Mouse (Mus musculus): ENCODE measurements around the gene Pdzd2. TPM values are rescaled to one million over a fixed set of nuclear protein-coding genes. Genes with fewer than 3 reads are reported as not detected.

Pdzd2 gene
- polyA plus RNA-seq, 1 experiment = 1.7 TPM

DNA sequence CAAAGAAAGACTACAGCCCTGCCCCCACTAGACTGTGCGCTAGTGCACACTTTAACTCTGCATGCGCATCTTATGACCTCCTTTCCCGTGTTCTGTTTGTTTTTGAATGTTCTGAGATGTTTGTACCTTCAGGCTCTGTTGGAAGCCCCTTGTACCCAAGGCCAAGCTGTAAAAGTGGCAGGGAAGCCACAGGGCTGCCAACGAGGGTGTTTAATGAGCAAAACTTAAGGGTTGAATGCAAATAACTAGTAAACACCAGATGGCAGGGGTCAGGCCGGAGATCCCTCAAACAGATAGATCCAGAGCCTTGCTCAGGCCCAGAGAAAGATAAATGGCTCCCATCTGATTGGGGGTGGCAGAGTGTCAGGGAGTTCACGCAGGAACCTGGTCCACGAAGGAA lies 42.0 kb downstream of the Pdzd2 start:
- Histone ChIP-seq H3K27ac (ENCODE audit: insufficient read depth, low read length) (no peak overlapping the region), H3K27me3 (ENCODE audit: control insufficient read depth, insufficient read depth, low read length) (no peaks in the 10 kb centered on the region), H3K4me3 (ENCODE audit: extremely low read depth, insufficient read depth, insufficient read length) (no peak overlapping the region), H3K36me3 (ENCODE audit: control insufficient read depth, insufficient read depth, low read length) (no peaks in the 10 kb centered on the region), H3K4me1 (ENCODE audit: control insufficient read depth, insufficient read depth, insufficient read length) (no peaks in the 10 kb centered on the region)
- WGBS = 78% methylated on average over 7 of the region's 7 CpGs
- TF ChIP-seq POLR2A (IDR thresholded peaks at IDR 0.05; ENCODE audit: low read depth, low read length) (no peak), CTCF (IDR thresholded peaks at IDR 0.05; ENCODE audit: extremely low read depth, insufficient read depth, insufficient read length, insufficient replicate concordance) (no peak)
- DNase-seq (ENCODE audit: low read depth in 1 of 2, low spot score in 2 of 2) = no peak

DNA sequence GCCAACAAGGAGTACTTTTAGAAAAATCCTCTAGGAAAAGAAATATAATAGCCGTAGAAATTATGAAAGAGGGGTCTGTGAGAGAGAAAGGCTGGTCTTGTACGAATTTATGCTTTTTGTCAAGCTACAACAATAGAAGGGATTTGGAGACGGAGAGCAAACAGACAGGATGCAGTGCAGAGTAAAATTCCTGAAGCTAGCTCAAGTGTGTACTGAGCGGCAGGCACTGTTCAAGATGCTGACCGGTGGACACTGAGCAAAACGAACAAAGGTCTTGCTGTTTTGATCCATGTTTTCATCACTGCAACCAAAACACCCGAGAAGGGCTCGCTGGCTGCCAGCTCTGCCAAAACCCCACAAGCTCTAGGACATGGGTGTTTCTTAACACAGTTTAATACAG lies 42.8 kb downstream of the Pdzd2 start:
- no peak overlapping the region for H3K4me3 ChIP-seq (ENCODE audit: extremely low read depth, insufficient read depth, insufficient read length)
- no peaks in the 10 kb centered on the region for H3K27me3 ChIP-seq (ENCODE audit: control insufficient read depth, insufficient read depth, low read length)
- no peak for TF ChIP-seq POLR2A (IDR thresholded peaks at IDR 0.05; ENCODE audit: low read depth, low read length)
- no peak for TF ChIP-seq CTCF (IDR thresholded peaks at IDR 0.05; ENCODE audit: extremely low read depth, insufficient read depth, insufficient read length, insufficient replicate concordance)
- DNase-seq (ENCODE audit: low read depth in 1 of 2, low spot score in 2 of 2) = no peak
- WGBS = 85% methylated on average over 8 of the region's 8 CpGs
- no peaks in the 10 kb centered on the region for H3K4me1 ChIP-seq (ENCODE audit: control insufficient read depth, insufficient read depth, insufficient read length)
- H3K27ac ChIP-seq (ENCODE audit: insufficient read depth, low read length) = no peak overlapping the region
- H3K36me3 ChIP-seq (ENCODE audit: control insufficient read depth, insufficient read depth, low read length) = no peaks in the 10 kb centered on the region

DNA sequence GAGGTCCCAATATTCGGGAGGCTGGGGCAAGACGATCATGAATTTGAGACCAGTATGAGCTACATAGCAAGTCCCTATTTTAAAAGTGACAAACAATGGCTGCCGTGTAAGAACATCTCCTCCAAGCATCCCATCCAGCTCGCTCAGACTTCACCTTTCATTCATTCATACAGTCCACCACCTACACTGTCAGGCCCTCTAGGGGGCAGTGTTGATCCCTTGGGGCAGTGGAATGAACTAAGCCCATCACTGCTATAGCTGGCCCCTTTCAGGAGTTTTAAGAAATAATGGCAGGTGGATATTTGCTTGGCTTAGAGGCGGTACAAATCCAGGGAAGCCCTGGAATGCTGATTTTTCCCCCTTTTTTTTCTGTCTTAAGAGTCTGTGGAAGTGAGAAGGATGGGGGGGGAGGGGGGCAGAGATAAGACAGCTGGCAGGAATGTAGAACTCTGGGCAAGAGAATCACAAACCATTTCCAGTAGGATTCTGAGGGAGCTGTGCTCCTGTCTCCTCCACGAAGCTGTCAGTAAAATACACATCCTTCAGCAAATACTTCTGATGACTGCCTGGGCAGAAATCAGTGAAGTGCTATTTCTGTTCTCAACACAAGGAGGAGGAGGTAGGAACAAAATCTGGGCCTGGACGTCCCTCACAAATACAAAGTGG lies 49.9 kb downstream of the Pdzd2 start:
- Histone ChIP-seq H3K27me3 (ENCODE audit: control insufficient read depth, insufficient read depth, low read length) (no peaks in the 10 kb centered on the region), H3K4me1 (ENCODE audit: control insufficient read depth, insufficient read depth, insufficient read length) (no peaks in the 10 kb centered on the region), H3K36me3 (ENCODE audit: control insufficient read depth, insufficient read depth, low read length) (no peaks in the 10 kb centered on the region), H3K4me3 (ENCODE audit: extremely low read depth, insufficient read depth, insufficient read length) (no peak overlapping the region), H3K27ac (ENCODE audit: insufficient read depth, low read length) (no peak overlapping the region)
- DNase-seq (ENCODE audit: low read depth in 1 of 2, low spot score in 2 of 2) = no peak
- 82% methylated on average over 7 of the region's 7 CpGs for WGBS
- no peak for TF ChIP-seq POLR2A (IDR thresholded peaks at IDR 0.05; ENCODE audit: low read depth, low read length)
- no peak for TF ChIP-seq CTCF (IDR thresholded peaks at IDR 0.05; ENCODE audit: extremely low read depth, insufficient read depth, insufficient read length, insufficient replicate concordance)

DNA sequence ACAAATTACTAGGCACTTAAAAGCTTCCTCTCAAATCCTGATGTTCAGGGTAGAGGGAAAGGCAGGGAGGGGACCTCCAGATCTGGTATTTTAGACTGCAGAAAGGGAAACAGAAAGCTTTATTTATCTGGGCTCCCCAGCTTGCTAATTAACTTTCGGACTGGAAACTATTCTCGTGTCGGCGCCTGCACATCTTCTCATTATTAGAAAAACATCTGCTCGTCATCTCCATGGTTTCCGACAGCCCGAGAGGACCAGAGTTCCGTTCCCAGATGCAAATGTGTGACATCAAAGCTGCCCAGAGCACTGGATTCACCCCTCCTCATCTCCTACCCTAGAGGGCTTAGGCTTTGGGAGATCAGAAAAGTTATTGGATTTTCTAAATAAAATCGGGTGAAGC lies 57.2 kb downstream of the Pdzd2 start:
- TF ChIP-seq POLR2A (IDR thresholded peaks at IDR 0.05; ENCODE audit: low read depth, low read length) (no peak), CTCF (IDR thresholded peaks at IDR 0.05; ENCODE audit: extremely low read depth, insufficient read depth, insufficient read length, insufficient replicate concordance) (no peak)
- 67% methylated on average over 9 of the region's 9 CpGs for WGBS
- DNase-seq (ENCODE audit: low read depth in 1 of 2, low spot score in 2 of 2) = no peak
- no peaks in the 10 kb centered on the region for H3K4me1 ChIP-seq (ENCODE audit: control insufficient read depth, insufficient read depth, insufficient read length)
- H3K27ac ChIP-seq (ENCODE audit: insufficient read depth, low read length) = no peak overlapping the region
- H3K36me3 ChIP-seq (ENCODE audit: control insufficient read depth, insufficient read depth, low read length) = no peaks in the 10 kb centered on the region
- H3K4me3 ChIP-seq (ENCODE audit: extremely low read depth, insufficient read depth, insufficient read length) = no peak overlapping the region
- H3K27me3 ChIP-seq (ENCODE audit: control insufficient read depth, insufficient read depth, low read length) = no peaks in the 10 kb centered on the region

DNA sequence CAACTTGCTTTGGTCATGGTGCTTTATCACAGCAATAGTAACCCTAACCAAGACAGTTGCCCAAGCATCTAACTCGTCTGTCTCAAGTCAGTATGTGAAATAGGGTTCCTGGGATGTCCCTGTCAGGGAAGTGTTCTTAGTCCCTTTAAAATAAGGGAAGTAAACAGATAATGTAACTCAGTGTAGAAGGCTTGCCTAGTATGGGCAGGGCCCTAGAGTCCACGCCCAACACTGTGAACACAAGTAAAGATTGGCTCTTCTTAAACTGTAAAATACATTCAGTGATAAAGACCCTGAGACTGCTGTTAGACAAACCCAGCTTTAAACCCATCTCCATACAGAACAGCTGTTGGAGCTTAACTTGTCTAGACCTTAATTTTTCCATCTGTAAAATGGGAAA lies 57.8 kb downstream of the Pdzd2 start:
- no peak overlapping the region for H3K4me3 ChIP-seq (ENCODE audit: extremely low read depth, insufficient read depth, insufficient read length)
- H3K4me1 ChIP-seq (ENCODE audit: control insufficient read depth, insufficient read depth, insufficient read length) = no peaks in the 10 kb centered on the region
- no peaks in the 10 kb centered on the region for H3K36me3 ChIP-seq (ENCODE audit: control insufficient read depth, insufficient read depth, low read length)
- TF ChIP-seq POLR2A (IDR thresholded peaks at IDR 0.05; ENCODE audit: low read depth, low read length) (no peak), CTCF (IDR thresholded peaks at IDR 0.05; ENCODE audit: extremely low read depth, insufficient read depth, insufficient read length, insufficient replicate concordance) (no peak)
- 80% methylated on average over 2 of the region's 2 CpGs for WGBS
- no peak for DNase-seq (ENCODE audit: low read depth in 1 of 2, low spot score in 2 of 2)
- H3K27me3 ChIP-seq (ENCODE audit: control insufficient read depth, insufficient read depth, low read length) = no peaks in the 10 kb centered on the region
- no peak overlapping the region for H3K27ac ChIP-seq (ENCODE audit: insufficient read depth, low read length)

DNA sequence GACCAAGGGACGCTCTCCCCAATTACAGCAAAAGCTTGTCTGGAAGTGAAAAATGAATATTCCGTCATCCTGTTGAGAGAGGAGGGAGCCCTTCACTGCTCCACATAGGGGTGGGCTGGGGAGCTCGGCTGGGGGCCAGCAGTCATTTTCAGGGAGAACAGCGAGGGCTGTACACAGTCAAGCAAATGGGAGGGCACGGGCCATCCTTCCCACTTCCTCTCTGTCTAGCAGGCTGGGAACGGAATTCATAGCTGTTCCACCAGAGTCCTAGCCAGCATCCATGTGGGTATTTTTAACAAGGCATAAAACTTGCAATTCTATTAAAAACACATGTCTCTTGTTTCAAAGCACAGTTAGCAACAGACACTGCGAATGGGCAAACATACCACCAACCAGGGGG lies 59.0 kb downstream of the Pdzd2 start:
- Histone ChIP-seq H3K36me3 (ENCODE audit: control insufficient read depth, insufficient read depth, low read length) (no peaks in the 10 kb centered on the region), H3K4me3 (ENCODE audit: extremely low read depth, insufficient read depth, insufficient read length) (no peak overlapping the region), H3K4me1 (ENCODE audit: control insufficient read depth, insufficient read depth, insufficient read length) (no peaks in the 10 kb centered on the region), H3K27me3 (ENCODE audit: control insufficient read depth, insufficient read depth, low read length) (no peaks in the 10 kb centered on the region), H3K27ac (ENCODE audit: insufficient read depth, low read length) (no peak overlapping the region)
- no peak for DNase-seq (ENCODE audit: low read depth in 1 of 2, low spot score in 2 of 2)
- 76% methylated on average over 7 of the region's 7 CpGs for WGBS
- TF ChIP-seq POLR2A (IDR thresholded peaks at IDR 0.05; ENCODE audit: low read depth, low read length) (no peak), CTCF (IDR thresholded peaks at IDR 0.05; ENCODE audit: extremely low read depth, insufficient read depth, insufficient read length, insufficient replicate concordance) (no peak)

DNA sequence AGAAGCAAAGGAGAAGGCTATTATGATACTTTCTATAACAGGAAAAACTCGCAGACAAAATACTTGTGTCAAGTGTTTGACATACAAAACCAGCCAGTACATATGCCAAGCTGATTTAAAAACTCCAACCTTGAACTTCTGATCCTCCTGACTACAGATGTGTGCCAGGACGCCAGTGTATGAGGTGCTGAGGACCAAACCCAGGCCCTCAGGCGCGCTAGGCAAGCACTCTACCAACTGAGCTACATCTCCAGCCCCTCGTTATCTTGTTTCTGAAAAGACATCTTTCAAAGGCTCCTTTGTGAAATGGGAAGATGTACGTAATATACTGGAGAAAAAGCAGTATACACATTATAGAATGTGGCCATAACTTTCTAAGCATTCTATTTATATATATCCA lies 59.7 kb downstream of the Pdzd2 start:
- Histone ChIP-seq H3K36me3 (ENCODE audit: control insufficient read depth, insufficient read depth, low read length) (no peaks in the 10 kb centered on the region), H3K27me3 (ENCODE audit: control insufficient read depth, insufficient read depth, low read length) (no peaks in the 10 kb centered on the region), H3K4me1 (ENCODE audit: control insufficient read depth, insufficient read depth, insufficient read length) (no peaks in the 10 kb centered on the region), H3K4me3 (ENCODE audit: extremely low read depth, insufficient read depth, insufficient read length) (no peak overlapping the region), H3K27ac (ENCODE audit: insufficient read depth, low read length) (no peak overlapping the region)
- no peak for TF ChIP-seq CTCF (IDR thresholded peaks at IDR 0.05; ENCODE audit: extremely low read depth, insufficient read depth, insufficient read length, insufficient replicate concordance)
- no peak for TF ChIP-seq POLR2A (IDR thresholded peaks at IDR 0.05; ENCODE audit: low read depth, low read length)
- DNase-seq (ENCODE audit: low read depth in 1 of 2, low spot score in 2 of 2) = no peak
- 89% methylated on average over 6 of the region's 6 CpGs for WGBS

Data from spleen, adult 2 months (tissue).